Mouse (Mus musculus): ENCODE results near the gene Gm10376. TPM values are rescaled to one million over a fixed set of nuclear protein-coding genes. Genes with fewer than 3 reads are reported as not detected.
"Not testable (repeated sequence)": the region's sequence is repeated elsewhere in the genome, so short reads cannot be mapped to it uniquely, and the experiment has no call there.

The Gm10376 gene
- not detected in 2 replicates for polyA plus RNA-seq (2015; fragmentation: Nextera tagmentation; extraction: Ambion mirVana)

GRCm38 (mm10) chr14:43015528-43015927 is at the start of gene Gm10376:
Gene Gm10376, minus strand, starts transcription at chr14:43015628.
- H3K27me3 ChIP-seq (replicated peaks; ENCODE audit: control insufficient read depth, insufficient read depth, low read length); H3K9ac ChIP-seq (replicated peaks; ENCODE audit: low read depth, low read length); H3K4me3 ChIP-seq (replicated peaks; ENCODE audit: low read length); H3K27ac ChIP-seq (ENCODE audit: low read length); H3K36me3 ChIP-seq (ENCODE audit: control insufficient read depth, insufficient read depth); H3K4me1 ChIP-seq (replicated peaks; ENCODE audit: control insufficient read depth, insufficient read depth, low read length); ATAC-seq; H3K4me2 ChIP-seq (ENCODE audit: low read length); H3K9me3 ChIP-seq (ENCODE audit: control insufficient read depth, low read length): not testable (repeated sequence)

DNA sequence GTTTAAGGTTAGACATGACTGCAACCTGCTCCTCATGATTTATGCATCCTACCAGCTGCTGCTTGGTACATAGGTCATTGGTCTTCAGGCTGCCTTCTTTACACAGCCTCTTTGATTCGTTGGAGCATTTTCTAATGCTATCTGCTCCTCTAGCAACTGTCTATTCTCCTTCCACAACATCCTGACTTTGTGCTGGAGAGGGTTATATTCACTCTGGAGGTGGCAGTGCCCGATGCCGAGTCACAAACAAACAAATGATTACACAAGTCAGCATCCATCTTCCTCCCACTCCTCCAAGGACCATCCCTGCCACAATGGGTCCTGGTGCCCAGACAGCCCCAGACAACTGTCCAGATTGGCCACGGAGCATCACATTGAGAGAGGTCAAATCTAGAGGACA is 44.8 kb upstream of the Gm10376 start:
- not testable (repeated sequence) for H3K9me3 ChIP-seq (ENCODE audit: control insufficient read depth, low read length); H3K9ac ChIP-seq (replicated peaks; ENCODE audit: low read depth, low read length); H3K36me3 ChIP-seq (ENCODE audit: control insufficient read depth, insufficient read depth); H3K4me3 ChIP-seq (replicated peaks; ENCODE audit: low read length); H3K27me3 ChIP-seq (replicated peaks; ENCODE audit: control insufficient read depth, insufficient read depth, low read length); H3K4me1 ChIP-seq (replicated peaks; ENCODE audit: control insufficient read depth, insufficient read depth, low read length); H3K4me2 ChIP-seq (ENCODE audit: low read length); ATAC-seq; H3K27ac ChIP-seq (ENCODE audit: low read length)
- 69% methylated on average over 4 of the region's 4 CpGs for WGBS

GRCm38 (mm10) chr14:43058063-43058462 is 42.6 kb upstream of the Gm10376 start:
- not testable (repeated sequence) for H3K4me3 ChIP-seq (replicated peaks; ENCODE audit: low read length); ATAC-seq; H3K27ac ChIP-seq (ENCODE audit: low read length); H3K9me3 ChIP-seq (ENCODE audit: control insufficient read depth, low read length); H3K27me3 ChIP-seq (replicated peaks; ENCODE audit: control insufficient read depth, insufficient read depth, low read length); H3K4me1 ChIP-seq (replicated peaks; ENCODE audit: control insufficient read depth, insufficient read depth, low read length); H3K4me2 ChIP-seq (ENCODE audit: low read length); H3K36me3 ChIP-seq (ENCODE audit: control insufficient read depth, insufficient read depth); H3K9ac ChIP-seq (replicated peaks; ENCODE audit: low read depth, low read length)
- WGBS, result 74% methylated on average over 3 of the region's 3 CpGs

GRCm38 (mm10) chr14:42993524-42993923 is 21.9 kb downstream of the Gm10376 start, which contains the start of gene Gm8082:
Gene Gm8082, minus strand, starts transcription at chr14:42993624.
- H3K4me2 ChIP-seq (ENCODE audit: low read length); H3K27me3 ChIP-seq (replicated peaks; ENCODE audit: control insufficient read depth, insufficient read depth, low read length); H3K9ac ChIP-seq (replicated peaks; ENCODE audit: low read depth, low read length); H3K9me3 ChIP-seq (ENCODE audit: control insufficient read depth, low read length); ATAC-seq; H3K36me3 ChIP-seq (ENCODE audit: control insufficient read depth, insufficient read depth); H3K4me3 ChIP-seq (replicated peaks; ENCODE audit: low read length); H3K4me1 ChIP-seq (replicated peaks; ENCODE audit: control insufficient read depth, insufficient read depth, low read length); H3K27ac ChIP-seq (ENCODE audit: low read length): not testable (repeated sequence)
- no CpG with 5 or more reads among the region's 1 CpGs for WGBS

Other genes starting within 250 kb of the Gm10376 start
- gene Gm3015, start 246.8 kb downstream of the Gm10376 start, polyA plus RNA-seq (2015; fragmentation: Nextera tagmentation; extraction: Ambion mirVana), result not detected in 2 replicates
- gene Gm10377, start 217.6 kb downstream of the Gm10376 start, polyA plus RNA-seq (2015; fragmentation: Nextera tagmentation; extraction: Ambion mirVana), result not detected in 2 replicates
- gene Gm21977, start 162.2 kb downstream of the Gm10376 start, polyA plus RNA-seq (2015; fragmentation: Nextera tagmentation; extraction: Ambion mirVana), result not detected in 2 replicates
- not detected in 2 replicates for gene Gm8082, start 22.0 kb downstream of the Gm10376 start, polyA plus RNA-seq (2015; fragmentation: Nextera tagmentation; extraction: Ambion mirVana)
- gene Gm8094, start 61.0 kb upstream of the Gm10376 start, polyA plus RNA-seq (2015; fragmentation: Nextera tagmentation; extraction: Ambion mirVana), result not detected in 2 replicates
- not detected in 2 replicates for gene Gm8104, start 85.0 kb upstream of the Gm10376 start, polyA plus RNA-seq (2015; fragmentation: Nextera tagmentation; extraction: Ambion mirVana)
- not detected in 2 replicates for gene Gm7233, start 164.2 kb upstream of the Gm10376 start, polyA plus RNA-seq (2015; fragmentation: Nextera tagmentation; extraction: Ambion mirVana)
- not detected in 2 replicates for gene Gm8122, start 219.7 kb upstream of the Gm10376 start, polyA plus RNA-seq (2015; fragmentation: Nextera tagmentation; extraction: Ambion mirVana)
- not detected in 2 replicates for gene Gm8126, start 243.0 kb upstream of the Gm10376 start, polyA plus RNA-seq (2015; fragmentation: Nextera tagmentation; extraction: Ambion mirVana)